Mouse (Mus musculus) kidney, adult 2 months (tissue): ENCODE measurements around the gene Hoxa3.

Source experiments
- CTCF ChIP-seq: fragments of 200-500 bp; conservative IDR thresholded peaks from 2 replicates; pipeline ENCODE4 v1.5.1; 2011; ENCODE audit warnings: low read depth, mild to moderate bottlenecking, control low read depth, low read length, moderate library complexity, mixed read lengths; ENCODE audit not compliant: insufficient read depth, insufficient read length
- POLR2A ChIP-seq: fragments of 200-500 bp; IDR thresholded peaks from one replicate; pipeline ENCODE4 v1.6.1; 2011; ENCODE audit warnings: low read depth, low read length, control low read depth

GRCm38 (mm10) chr6:52226569-52227257, 13.6 kb upstream of the Hoxa3 start:
- TF ChIP-seq CTCF: no peak
- TF ChIP-seq POLR2A: no peak
